Mouse (Mus musculus): ENCODE results near the gene Plcb2. TPM values are rescaled to one million over a fixed set of nuclear protein-coding genes. Genes with fewer than 3 reads are reported as not detected.

The Plcb2 gene
- polyA plus RNA-seq, 1 experiment: 0.35 TPM

- TF ChIP-seq GATA1 (IDR thresholded peaks at IDR 0.05; ENCODE audit: low read length): no peak
Measured at GRCm38 (mm10) chr2:118759828-118760227, 31.6 kb upstream of the Plcb2 start.

- no peak for TF ChIP-seq GATA1 (IDR thresholded peaks at IDR 0.05; ENCODE audit: low read length)
Measured at GRCm38 (mm10) chr2:118756103-118756502, 27.9 kb upstream of the Plcb2 start.

- no peak for TF ChIP-seq GATA1 (IDR thresholded peaks at IDR 0.05; ENCODE audit: low read length)
Measured at GRCm38 (mm10) chr2:118755407-118755806, 27.2 kb upstream of the Plcb2 start.

GRCm38 (mm10) chr2:118754143-118754542, 25.9 kb upstream of the Plcb2 start:
- no peak for TF ChIP-seq GATA1 (IDR thresholded peaks at IDR 0.05; ENCODE audit: low read length)

GRCm38 (mm10) chr2:118752792-118753108, 24.5 kb upstream of the Plcb2 start:
- TF ChIP-seq GATA1 (IDR thresholded peaks at IDR 0.05; ENCODE audit: low read length): no peak

- TF ChIP-seq GATA1 (IDR thresholded peaks at IDR 0.05; ENCODE audit: low read length): no peak
Measured at GRCm38 (mm10) chr2:118751896-118752791, 23.9 kb upstream of the Plcb2 start.

GRCm38 (mm10) chr2:118750476-118750875, 22.2 kb upstream of the Plcb2 start:
- TF ChIP-seq GATA1 (IDR thresholded peaks at IDR 0.05; ENCODE audit: low read length): no peak

- no peak for TF ChIP-seq GATA1 (IDR thresholded peaks at IDR 0.05; ENCODE audit: low read length)
Measured at GRCm38 (mm10) chr2:118749341-118749884, 21.2 kb upstream of the Plcb2 start.

GRCm38 (mm10) chr2:118747301-118747960, 19.2 kb upstream of the Plcb2 start:
- no peak for TF ChIP-seq GATA1 (IDR thresholded peaks at IDR 0.05; ENCODE audit: low read length)

- no peak for TF ChIP-seq GATA1 (IDR thresholded peaks at IDR 0.05; ENCODE audit: low read length)
Measured at GRCm38 (mm10) chr2:118745915-118746901, 18.0 kb upstream of the Plcb2 start.

GRCm38 (mm10) chr2:118745232-118745884, 17.1 kb upstream of the Plcb2 start, which contains the start of gene Inafm2:
Gene Inafm2, plus strand, starts transcription at chr2:118745758.
- no peak for TF ChIP-seq GATA1 (IDR thresholded peaks at IDR 0.05; ENCODE audit: low read length)

GRCm38 (mm10) chr2:118744621-118745020, 16.4 kb upstream of the Plcb2 start:
- no peak for TF ChIP-seq GATA1 (IDR thresholded peaks at IDR 0.05; ENCODE audit: low read length)

- TF ChIP-seq GATA1 (IDR thresholded peaks at IDR 0.05; ENCODE audit: low read length): no peak
Measured at GRCm38 (mm10) chr2:118743261-118743943, 15.2 kb upstream of the Plcb2 start.

- no peak for TF ChIP-seq GATA1 (IDR thresholded peaks at IDR 0.05; ENCODE audit: low read length)
Measured at GRCm38 (mm10) chr2:118741183-118741582, 12.9 kb upstream of the Plcb2 start.
